Mouse (Mus musculus) Patski (cell line): ENCODE measurements around the gene Sema6b. TPM values are rescaled to one million over a fixed set of nuclear protein-coding genes. Genes with fewer than 3 reads are reported as not detected.

Experiments used
- ATAC-seq: fragments of 100-300 bp; one replicate; pipeline ENCODE4 v1.8.0; 2021
- CTCF ChIA-PET: fragments of 350-600 bp; sonication (Branson Sonifier 250); formaldehyde crosslinking; loops from one replicate; lab custom pipeline; 2022; ENCODE audit warnings: inconsistent platforms; lab: Charles Lee
- POLR2A ChIA-PET: fragments of 350-600 bp; sonication (Branson Sonifier 250); formaldehyde crosslinking; loops from one replicate; lab custom pipeline; 2022; ENCODE audit warnings: antibody characterized with exemption, inconsistent platforms; lab: Charles Lee
- DNase-seq: peaks from one replicate; pipeline ENCODE4 v3.0.0-alpha.2; 2011; ENCODE audit warnings: low read depth, low spot score
- H3K27me3 ChIP-seq: fragments of 371-371 bp; one replicate; pipeline ENCODE4 v1.5.1; 2021
- CTCF ChIP-seq: fragments of 100-300 bp; IDR thresholded peaks from one replicate; pipeline ENCODE4 v1.5.1; 2021
- in situ Hi-C: fragments of 300-500 bp; cut with MboI; formaldehyde crosslinking; loops from 3 replicates; pipeline ENCODE4 v1.11.1; 2018; ENCODE audit warnings: low pct_unique_long_range_greater_than_20kb, mixed read lengths
- polyA plus RNA-seq: library from polyadenylated mRNA; unstranded; gene quantifications from one replicate; pipeline ENCODE4 v1.2.3, GENCODE M21; 2021

Gene Sema6b
- polyA plus RNA-seq, 1 experiment from 2014 or later, result 2.0 TPM

GRCm38 (mm10) chr17:56132661-56133060 is 7.5 kb downstream of the Sema6b start:
- no peak for TF ChIP-seq CTCF
- DNase-seq (no peak), ATAC-seq (no peak)
- ChIA-PET CTCF (interaction anchor here (1.1 to 3.1 kb wide), 4 partner anchors 16 to 123 kb away, joined by 3 to 12 read pairs (median 5); partner anchors contain the start of gene Plin5), POLR2A (no interaction called here)
- H3K27me3 ChIP-seq, result no peaks in the 10 kb centered on the region
- in situ Hi-C loops, result loop anchor here (5.0 kb wide), 1 partner anchor 120 kb away; no protein-coding TSS in a partner anchor

- no peak for TF ChIP-seq CTCF
- CTCF ChIA-PET, result interaction anchor here (0.8 to 1.9 kb wide), 4 partner anchors 18 to 124 kb away, joined by 3 to 11 read pairs (median 8); no protein-coding TSS in a partner anchor
- DNase-seq (no peak), ATAC-seq (no peak)
- POLR2A ChIA-PET, result no interaction called here
- in situ Hi-C loops, result loop anchor here (5.0 kb wide), 1 partner anchor 120 kb away; no protein-coding TSS in a partner anchor
- H3K27me3 ChIP-seq, result no peaks in the 10 kb centered on the region
Observed at GRCm38 (mm10) chr17:56131814-56132213, 8.3 kb downstream of the Sema6b start.

GRCm38 (mm10) chr17:56131136-56131535 is 9.0 kb downstream of the Sema6b start:
- ChIA-PET POLR2A (no interaction called here), CTCF (interaction anchor here (0.7 to 2.4 kb wide), 7 partner anchors 19 to 133 kb away, joined by 3 to 11 read pairs (median 5); no protein-coding TSS in a partner anchor)
- ATAC-seq (no peak), DNase-seq (no peak)
- in situ Hi-C loops, result loop anchor here (5.0 kb wide), 1 partner anchor 121 kb away; no protein-coding TSS in a partner anchor
- TF ChIP-seq CTCF, result no peak
- H3K27me3 ChIP-seq, result peaks cover 2% of the 10 kb centered on the region

- TF ChIP-seq CTCF, result no peak
- ATAC-seq (no peak), DNase-seq (no peak)
- H3K27me3 ChIP-seq, result peaks cover 3% of the 10 kb centered on the region
- in situ Hi-C loops, result loop anchor here (5.0 kb wide), 1 partner anchor 34 kb away; the partner anchor contains the start of gene Tnfaip8l1
- ChIA-PET POLR2A (no interaction called here), CTCF (no interaction called here)
Observed at GRCm38 (mm10) chr17:56128246-56128645, 11.9 kb downstream of the Sema6b start.

- TF ChIP-seq CTCF, result no peak
- POLR2A ChIA-PET, result no interaction called here
- in situ Hi-C loops, result loop anchor here (5.0 kb wide), 1 partner anchor 36 kb away; the partner anchor contains the start of gene Tnfaip8l1
- ATAC-seq (no peak), DNase-seq (no peak)
- peaks cover 7% of the 10 kb centered on the region for H3K27me3 ChIP-seq
- CTCF ChIA-PET, result interaction anchor here (2.2 kb wide), 1 partner anchor 34 kb away, joined by 7 read pairs; no protein-coding TSS in a partner anchor
Observed at GRCm38 (mm10) chr17:56126175-56126574, 14.0 kb downstream of the Sema6b start.

- peaks cover 12% of the 10 kb centered on the region for H3K27me3 ChIP-seq
- in situ Hi-C loops, result loop anchor here (5.0 kb wide), 1 partner anchor 37 kb away; the partner anchor contains the start of gene Tnfaip8l1
- no peak for TF ChIP-seq CTCF
- DNase-seq, result no peak
- POLR2A ChIA-PET, result no interaction called here
- ATAC-seq, result no peak
- CTCF ChIA-PET, result interaction anchor here (0.7 to 2.2 kb wide), 5 partner anchors 9 to 130 kb away, joined by 3 to 7 read pairs (median 3); no protein-coding TSS in a partner anchor
Observed at GRCm38 (mm10) chr17:56125276-56125630, 14.9 kb downstream of the Sema6b start.

- peaks cover 19% of the 10 kb centered on the region for H3K27me3 ChIP-seq
- POLR2A ChIA-PET, result no interaction called here
- ATAC-seq (no peak), DNase-seq (no peak)
- in situ Hi-C loops, result loop anchor here (5.0 kb wide), 1 partner anchor 38 kb away; the partner anchor contains the start of gene Tnfaip8l1
- CTCF ChIA-PET, result interaction anchor here (0.7 to 2.2 kb wide), 5 partner anchors 9 to 131 kb away, joined by 3 to 7 read pairs (median 3); no protein-coding TSS in a partner anchor
- no peak for TF ChIP-seq CTCF
Observed at GRCm38 (mm10) chr17:56124377-56125275, 15.5 kb downstream of the Sema6b start.

- in situ Hi-C loops, result no loop called here
- ATAC-seq, result no peak
- peaks cover 19% of the 10 kb centered on the region for H3K27me3 ChIP-seq
- no peak for TF ChIP-seq CTCF
- DNase-seq, result no peak
- POLR2A ChIA-PET, result no interaction called here
- CTCF ChIA-PET, result no interaction called here
Observed at GRCm38 (mm10) chr17:56123681-56124340, 16.3 kb downstream of the Sema6b start.

- ATAC-seq (no peak), DNase-seq (no peak)
- H3K27me3 ChIP-seq, result peaks cover 19% of the 10 kb centered on the region
- TF ChIP-seq CTCF, result no peak
- in situ Hi-C loops, result no loop called here
- ChIA-PET POLR2A (no interaction called here), CTCF (no interaction called here)
Observed at GRCm38 (mm10) chr17:56123161-56123560, 17.0 kb downstream of the Sema6b start.

- peaks cover 24% of the 10 kb centered on the region for H3K27me3 ChIP-seq
- CTCF ChIA-PET, result interaction anchor here (1.4 kb wide), 1 partner anchor 38 kb away, joined by 3 read pairs; no protein-coding TSS in a partner anchor
- in situ Hi-C loops, result no loop called here
- no peak for DNase-seq
- ATAC-seq, result no peak
- POLR2A ChIA-PET, result no interaction called here
- TF ChIP-seq CTCF, result no peak
Observed at GRCm38 (mm10) chr17:56121826-56122225, 18.3 kb downstream of the Sema6b start, which contains the start of gene Lrg1. TSS of gene Lrg1 (minus strand) at chr17:56122001.
